Mouse (Mus musculus) inflammation-experienced regulatory T-cells, adult 6 months (primary cell): ENCODE results near the gene Fam107a. TPM values are rescaled to one million over a fixed set of nuclear protein-coding genes. Genes with fewer than 3 reads are reported as not detected.

Experiments
- ATAC-seq: one replicate; pipeline ENCODE4 v1.8.0; 2017
- polyA plus RNA-seq, 3 experiments: library from polyadenylated mRNA; unstranded; fragments of 100-300 nt; shearing (Covaris generic); gene quantifications; one replicate each; pipeline ENCODE4 v1.2.1; 2017

The Fam107a gene
- not detected for polyA plus RNA-seq

- ATAC-seq, result no peak
Observed at GRCm38 (mm10) chr14:8317194-8318097, at the start of gene Fam107a. Gene Fam107a (minus strand): TSS chr14:8318023.

- ATAC-seq, result no peak
Observed at GRCm38 (mm10) chr14:8367121-8367520, 49.3 kb upstream of the Fam107a start.

DNA sequence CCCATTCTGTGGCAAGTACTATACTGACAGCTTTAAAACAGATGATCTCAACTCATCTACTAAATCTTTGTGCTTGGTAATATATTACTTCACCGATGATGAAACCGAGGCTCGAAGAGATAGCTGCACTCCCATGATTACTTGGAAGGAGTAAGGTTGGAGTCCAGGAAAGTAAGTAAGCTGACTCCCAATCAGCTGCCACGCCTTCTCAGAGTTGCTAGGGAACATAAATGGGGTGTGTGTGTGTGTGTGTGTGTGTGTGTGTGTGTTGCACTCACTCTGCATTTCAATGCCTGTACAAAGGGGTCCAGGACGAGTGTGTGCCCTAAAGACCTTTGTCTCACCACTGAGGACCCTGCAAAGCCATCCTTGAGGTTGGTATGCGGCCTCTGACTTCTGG lies 48.0 kb upstream of the Fam107a start:
- no peak for ATAC-seq

DNA sequence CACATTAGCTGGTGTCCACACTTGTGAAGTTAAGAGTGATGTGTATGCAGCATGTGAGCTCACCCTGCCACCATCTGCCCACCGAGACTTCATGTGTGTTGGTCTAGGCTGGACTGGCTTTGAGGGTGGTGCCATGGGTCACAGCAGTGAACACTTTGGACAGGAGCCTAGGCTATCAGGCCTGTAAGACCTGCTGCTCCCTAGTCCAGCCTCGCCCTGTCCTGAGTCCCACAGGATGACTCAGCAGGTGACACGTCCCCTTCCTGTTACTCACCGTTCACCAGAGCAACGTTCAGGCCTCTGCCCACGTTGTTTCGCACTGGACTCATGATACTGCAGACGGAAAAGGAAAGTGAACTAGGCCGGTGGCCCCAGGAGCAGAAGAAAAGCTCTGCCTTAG lies 39.0 kb upstream of the Fam107a start:
- ATAC-seq, result no peak

GRCm38 (mm10) chr14:8355999-8356501 lies 38.2 kb upstream of the Fam107a start:
- ATAC-seq, result peak; percentile 41

GRCm38 (mm10) chr14:8348927-8349326 lies 31.1 kb upstream of the Fam107a start:
- no peak for ATAC-seq

DNA sequence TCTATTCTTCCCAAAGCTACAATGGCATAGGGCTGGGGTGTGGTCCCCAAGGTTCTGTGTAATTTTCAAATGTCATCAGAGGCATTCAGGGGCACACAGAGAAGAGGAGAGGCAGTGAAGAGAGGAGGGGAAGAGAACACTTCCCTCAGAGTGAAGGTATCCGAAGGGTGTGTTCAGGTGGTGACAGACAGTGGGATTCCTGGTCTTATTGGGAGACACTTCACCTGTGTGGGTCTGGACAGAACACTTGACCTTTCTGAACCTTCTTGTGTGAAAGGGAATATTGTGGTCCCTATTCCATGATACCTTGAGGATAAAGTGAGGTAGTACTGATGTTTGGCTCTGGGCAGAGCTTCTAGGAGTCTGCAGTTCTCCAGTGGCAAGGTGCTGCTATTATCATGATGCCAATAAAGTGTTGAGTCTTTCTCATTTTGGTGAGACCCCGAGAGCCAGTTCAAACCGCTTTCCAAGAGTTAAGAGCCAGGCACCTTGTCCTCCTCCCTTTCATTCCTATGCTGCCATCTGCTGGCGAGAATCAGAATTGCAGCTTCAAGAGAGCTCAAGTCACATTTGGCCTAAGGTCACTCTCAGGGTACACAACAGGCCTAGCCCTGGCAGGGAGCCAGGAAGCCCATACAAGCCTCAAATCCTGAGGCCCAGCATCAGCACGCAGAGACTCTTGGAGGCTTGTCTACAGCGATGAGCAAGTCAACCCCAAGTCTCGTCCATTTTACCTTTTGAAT lies 28.6 kb upstream of the Fam107a start:
- ATAC-seq, result peak; percentile 43

DNA sequence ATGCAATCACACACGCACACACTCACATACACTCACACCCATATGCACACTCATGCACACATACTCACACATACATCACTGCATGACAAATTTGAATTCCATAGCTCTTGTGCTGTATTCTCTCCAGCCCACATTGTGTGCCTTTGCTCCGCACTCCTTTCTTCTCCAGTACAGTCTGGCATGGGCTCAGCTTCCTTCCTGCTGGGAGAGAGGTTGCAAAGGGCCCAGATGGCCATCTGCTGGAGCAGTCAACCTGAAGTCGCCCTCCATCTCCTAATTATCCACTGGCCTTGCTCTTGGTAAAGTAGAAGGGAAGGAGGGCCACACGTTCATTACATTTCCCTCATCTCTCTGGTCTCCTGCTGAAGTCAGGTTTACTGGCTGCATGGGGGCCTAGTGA lies 27.7 kb upstream of the Fam107a start:
- ATAC-seq, result no peak

DNA sequence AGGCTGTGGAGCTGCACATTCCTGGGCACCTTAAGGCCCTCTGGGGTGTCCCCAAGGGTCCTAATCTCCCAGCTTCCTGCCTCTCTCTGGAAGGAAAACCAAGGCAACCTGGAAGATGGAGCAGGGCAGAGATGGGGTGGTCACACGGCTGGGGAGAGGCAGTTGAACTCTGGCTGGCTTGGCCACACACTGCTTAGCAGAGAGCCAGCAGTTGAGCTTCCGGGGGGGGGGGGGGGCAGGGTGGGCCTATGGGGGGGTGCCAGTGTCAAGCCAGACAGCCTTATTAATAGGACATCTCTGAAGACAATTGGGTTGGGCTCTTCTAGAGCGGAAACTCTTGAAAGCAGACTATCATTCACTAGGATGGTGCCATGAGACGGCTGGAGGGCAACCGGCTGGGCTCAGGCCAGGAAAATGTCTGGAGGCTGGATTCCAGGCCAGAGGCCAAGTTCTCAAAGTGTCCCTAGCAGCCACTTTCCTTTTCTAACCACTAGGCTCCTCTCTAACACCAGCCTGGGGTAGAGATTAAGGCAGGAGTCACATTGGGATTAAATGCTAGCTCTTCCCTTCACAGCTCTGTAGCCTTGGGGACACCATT lies 24.8 kb upstream of the Fam107a start:
- no peak for ATAC-seq

DNA sequence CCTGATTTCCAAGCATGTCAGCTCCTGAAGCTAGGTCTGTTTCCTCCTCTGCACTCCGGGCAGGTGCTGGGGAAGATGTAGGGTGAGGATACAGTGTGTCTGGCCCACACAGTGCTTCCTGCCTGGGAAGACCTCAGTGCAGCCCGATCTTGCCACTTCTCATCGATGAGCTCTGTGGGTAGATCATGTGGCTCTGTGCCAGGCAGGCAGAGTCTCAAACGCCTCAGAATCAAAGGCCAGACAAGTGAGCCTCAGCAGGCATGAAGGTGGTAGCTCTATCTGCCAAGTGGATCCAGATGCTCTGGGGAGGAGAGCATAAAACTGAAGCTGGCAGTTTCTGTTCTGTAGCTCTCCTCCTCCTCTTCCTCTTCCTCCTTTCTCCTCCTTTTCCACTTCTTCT lies 22.4 kb upstream of the Fam107a start:
- ATAC-seq, result no peak

GRCm38 (mm10) chr14:8335947-8336346 lies 18.1 kb upstream of the Fam107a start:
- no peak for ATAC-seq

DNA sequence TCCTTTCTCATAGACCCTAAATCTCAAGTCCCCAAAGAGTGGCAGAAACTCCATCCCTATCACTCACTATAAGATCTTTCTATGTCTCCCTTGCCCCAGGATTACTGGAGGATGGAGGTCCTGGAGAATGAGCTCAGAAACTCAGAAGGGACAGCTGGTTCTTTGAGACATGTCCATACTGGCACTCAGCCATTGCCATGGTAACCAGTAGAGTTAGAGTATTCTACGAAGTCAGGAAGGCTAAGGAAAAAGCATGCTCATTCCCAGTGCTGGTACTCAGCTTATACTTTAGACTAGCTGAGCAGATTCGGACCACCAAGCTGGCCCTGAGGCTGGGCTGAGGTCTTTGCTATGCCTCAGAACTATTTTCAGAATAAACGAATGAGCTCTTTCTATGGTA lies 16.7 kb upstream of the Fam107a start:
- no peak for ATAC-seq

DNA sequence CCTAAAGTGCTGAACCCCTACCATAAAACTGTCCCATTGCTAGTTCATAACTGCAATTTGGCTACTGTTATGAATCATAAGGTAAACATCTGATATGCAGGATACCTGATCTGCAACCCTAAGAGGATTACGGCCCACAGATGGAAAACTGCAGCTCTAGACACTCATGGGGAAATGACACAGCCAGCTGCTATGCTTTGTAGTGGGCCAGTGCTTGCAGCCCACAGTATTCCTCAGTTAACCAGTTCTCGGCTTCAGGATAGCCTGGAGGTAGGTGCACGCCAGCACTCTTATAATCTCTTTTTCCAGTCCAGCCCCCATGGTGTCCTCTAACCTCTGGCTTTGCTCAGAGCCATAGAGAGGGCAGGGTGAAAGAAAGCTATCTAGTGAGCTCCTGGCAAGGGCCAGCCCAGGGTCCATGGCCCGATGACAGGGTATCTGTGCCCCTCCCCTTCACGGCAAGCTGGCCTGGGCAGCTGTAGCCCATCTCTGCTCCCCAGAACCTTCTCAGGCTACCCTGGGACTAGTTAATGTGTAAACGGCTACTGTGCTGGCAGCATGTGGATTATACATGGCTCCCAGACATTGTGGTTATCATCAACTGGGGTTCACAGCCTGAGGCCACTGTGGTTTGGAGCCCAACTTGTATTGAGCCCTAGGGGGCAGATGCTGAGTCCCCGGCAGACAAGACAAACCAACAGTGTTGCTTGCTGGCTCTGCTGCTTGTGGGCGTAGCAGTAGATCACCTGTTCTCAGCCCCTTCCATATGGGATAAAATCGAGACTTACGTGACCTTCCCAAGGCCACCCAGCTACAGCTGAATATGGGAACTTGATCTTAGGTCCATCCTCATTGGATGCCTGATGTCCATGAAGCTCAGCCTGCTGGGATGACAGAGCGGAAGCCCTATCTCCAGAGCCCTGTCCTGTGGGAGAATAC lies 14.8 kb upstream of the Fam107a start:
- ATAC-seq, result no peak

GRCm38 (mm10) chr14:8331307-8331905 lies 13.6 kb upstream of the Fam107a start:
- ATAC-seq, result no peak

DNA sequence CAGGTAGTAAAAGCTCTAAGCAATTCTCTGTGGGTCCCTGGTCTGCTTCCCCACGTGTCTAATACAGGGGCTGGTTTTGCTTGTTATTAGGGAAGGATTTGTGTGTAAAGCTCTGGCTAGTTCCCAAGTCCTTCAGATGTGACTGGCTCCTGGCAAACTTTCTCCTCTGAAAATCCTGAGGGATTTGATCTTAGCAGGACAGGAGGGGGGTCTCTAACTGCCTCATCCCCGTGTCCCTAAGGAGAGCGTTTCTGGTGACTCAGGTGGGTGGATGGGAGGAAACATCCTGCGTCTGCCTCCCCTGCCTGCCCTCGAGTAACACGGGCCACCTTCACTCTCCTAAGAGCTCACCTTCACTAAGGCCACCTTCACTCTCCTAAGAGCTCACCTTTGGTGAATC lies 12.6 kb upstream of the Fam107a start:
- no peak for ATAC-seq

DNA sequence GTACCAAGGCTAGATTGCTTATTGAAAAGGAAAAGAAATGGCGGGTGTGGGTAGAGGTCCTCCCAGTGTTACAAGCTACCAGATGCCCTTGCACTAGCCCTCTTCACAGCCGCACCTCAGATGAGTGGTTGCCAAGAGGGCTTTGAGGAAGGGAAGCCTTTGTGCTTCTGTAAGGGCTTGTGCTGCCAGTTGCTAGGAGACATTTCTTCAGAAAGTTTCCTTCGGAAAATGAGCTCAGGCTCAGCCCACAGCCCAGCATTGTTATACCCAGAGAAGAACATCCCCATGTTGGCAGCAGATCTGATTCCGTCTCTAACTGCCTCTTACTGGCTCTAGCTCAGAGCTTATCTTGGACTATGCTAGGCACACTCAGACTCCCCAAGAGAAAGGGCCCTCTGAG lies 11.7 kb upstream of the Fam107a start:
- ATAC-seq, result no peak

DNA sequence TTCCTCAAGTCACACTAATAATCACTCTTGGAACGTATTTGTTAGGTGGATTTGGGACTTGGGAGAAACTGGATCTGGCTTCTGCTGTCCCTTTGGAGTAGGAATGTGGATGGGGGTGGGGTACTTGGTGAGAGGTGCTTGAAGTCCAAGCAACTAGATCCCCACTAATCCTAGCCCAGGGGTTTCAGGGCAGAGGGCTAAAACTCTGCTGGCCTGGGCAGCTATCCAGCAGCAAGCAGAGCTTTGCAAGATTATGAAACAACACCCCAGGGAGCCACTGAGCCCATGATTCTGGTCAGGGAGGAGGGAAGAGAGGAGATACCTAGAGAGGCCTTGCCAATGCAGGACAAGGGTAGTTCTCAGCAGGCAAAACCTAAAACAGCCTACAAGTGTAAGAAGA lies 9.5 kb upstream of the Fam107a start:
- ATAC-seq, result no peak

GRCm38 (mm10) chr14:8326961-8327360 lies 9.1 kb upstream of the Fam107a start:
- no peak for ATAC-seq

DNA sequence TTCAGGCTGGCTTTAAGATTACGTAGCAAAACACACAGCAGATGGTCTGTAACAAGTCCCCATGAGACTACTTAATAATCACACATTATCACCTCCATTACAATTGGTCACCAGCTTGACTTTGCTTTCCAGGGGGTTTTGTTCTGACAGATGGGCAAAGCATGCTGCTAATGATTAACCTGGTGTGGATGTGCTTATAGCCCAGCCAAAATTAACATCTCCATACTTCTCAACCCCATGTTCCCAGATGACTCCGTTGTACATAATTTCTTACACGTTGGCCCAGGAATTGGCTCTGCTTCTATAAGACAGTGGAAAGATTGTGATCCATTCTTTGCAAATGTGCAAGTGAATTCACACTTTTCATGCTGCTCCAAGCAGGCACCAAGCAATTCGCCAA lies 7.9 kb upstream of the Fam107a start:
- ATAC-seq, result no peak

- ATAC-seq, result no peak
Observed at GRCm38 (mm10) chr14:8320528-8320927, 2.7 kb upstream of the Fam107a start.

GRCm38 (mm10) chr14:8316366-8317193 lies 1.2 kb downstream of the Fam107a start:
- no peak for ATAC-seq
